Mouse (Mus musculus): ENCODE measurements around the gene Prrc2b. TPM values are rescaled to one million over a fixed set of nuclear protein-coding genes. Genes with fewer than 3 reads are reported as not detected.

The Prrc2b gene
- polyA plus RNA-seq, 1 experiment from 2014 or later = 19.3 TPM

GRCm38 (mm10) chr2:32198977-32199376 lies 48.1 kb downstream of the Prrc2b start:
- no peak overlapping the region for H3K4me3 ChIP-seq (ENCODE audit: low read length)
- H3K9ac ChIP-seq (ENCODE audit: low read length) = no peak overlapping the region
- no peak overlapping the region for H3K4me2 ChIP-seq (ENCODE audit: low read depth, low read length)
- no peaks in the 10 kb centered on the region for H3K9me3 ChIP-seq (replicated peaks; ENCODE audit: control insufficient read depth, low read length)
- H3K4me1 ChIP-seq (ENCODE audit: control insufficient read depth, insufficient read depth, low read length) = no peaks in the 10 kb centered on the region
- no peaks in the 10 kb centered on the region for H3K27me3 ChIP-seq (ENCODE audit: control insufficient read depth, insufficient read depth, low read length)
- H3K36me3 ChIP-seq (ENCODE audit: control insufficient read depth, insufficient read depth) = peaks cover 78% of the 10 kb centered on the region
- no peak; the same call in 1 of the 2 replicates for ATAC-seq (replicated peaks; ENCODE audit: extremely low read depth, insufficient read depth, low FRiP score)
- WGBS = 80% methylated on average over 11 of the region's 11 CpGs
- no peak overlapping the region for H3K27ac ChIP-seq (ENCODE audit: low read length)

GRCm38 (mm10) chr2:32200033-32200432 lies 49.2 kb downstream of the Prrc2b start:
- no peak overlapping the region for H3K9ac ChIP-seq (ENCODE audit: low read length)
- 91% methylated on average over 4 of the region's 4 CpGs for WGBS
- no peak overlapping the region for H3K27ac ChIP-seq (ENCODE audit: low read length)
- H3K9me3 ChIP-seq (replicated peaks; ENCODE audit: control insufficient read depth, low read length) = no peaks in the 10 kb centered on the region
- H3K4me2 ChIP-seq (ENCODE audit: low read depth, low read length) = no peak overlapping the region
- no peak overlapping the region for H3K4me3 ChIP-seq (ENCODE audit: low read length)
- peaks cover 77% of the 10 kb centered on the region for H3K36me3 ChIP-seq (ENCODE audit: control insufficient read depth, insufficient read depth)
- H3K4me1 ChIP-seq (ENCODE audit: control insufficient read depth, insufficient read depth, low read length) = no peaks in the 10 kb centered on the region
- no peaks in the 10 kb centered on the region for H3K27me3 ChIP-seq (ENCODE audit: control insufficient read depth, insufficient read depth, low read length)
- ATAC-seq (replicated peaks; ENCODE audit: extremely low read depth, insufficient read depth, low FRiP score) = no peak

- Histone ChIP-seq H3K27me3 (ENCODE audit: control insufficient read depth, insufficient read depth, low read length) (no peaks in the 10 kb centered on the region), H3K4me1 (ENCODE audit: control insufficient read depth, insufficient read depth, low read length) (no peaks in the 10 kb centered on the region), H3K27ac (ENCODE audit: low read length) (no peak overlapping the region), H3K36me3 (ENCODE audit: control insufficient read depth, insufficient read depth) (peaks cover 76% of the 10 kb centered on the region), H3K4me3 (ENCODE audit: low read length) (no peak overlapping the region), H3K9ac (ENCODE audit: low read length) (no peak overlapping the region), H3K9me3 (replicated peaks; ENCODE audit: control insufficient read depth, low read length) (no peaks in the 10 kb centered on the region), H3K4me2 (ENCODE audit: low read depth, low read length) (no peak overlapping the region)
- 87% methylated on average over 11 of the region's 11 CpGs for WGBS
- ATAC-seq (replicated peaks; ENCODE audit: extremely low read depth, insufficient read depth, low FRiP score) = no peak
Observed at GRCm38 (mm10) chr2:32200712-32201111, 49.8 kb downstream of the Prrc2b start.

DNA sequence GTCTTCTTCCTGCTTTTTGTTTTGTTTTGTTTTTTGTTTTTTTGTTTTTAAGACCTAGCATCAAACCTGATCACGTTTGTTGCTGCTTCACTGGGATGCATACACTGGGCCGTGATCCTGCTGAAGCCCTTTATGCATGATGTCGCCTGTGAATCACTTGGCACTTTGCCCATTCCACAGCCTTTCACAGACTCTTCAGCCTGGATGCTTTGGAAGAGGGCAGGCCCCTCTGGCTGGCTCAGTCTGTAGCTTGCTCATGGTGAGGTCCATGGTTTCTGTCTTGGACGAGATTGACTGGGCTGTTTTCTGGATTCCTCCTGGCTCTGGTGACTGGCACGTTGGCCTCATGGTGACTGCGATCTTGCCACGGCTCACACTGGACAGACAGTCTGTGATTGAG lies 50.6 kb downstream of the Prrc2b start:
- Histone ChIP-seq H3K36me3 (ENCODE audit: control insufficient read depth, insufficient read depth) (peaks cover 76% of the 10 kb centered on the region), H3K4me2 (ENCODE audit: low read depth, low read length) (no peak overlapping the region), H3K27me3 (ENCODE audit: control insufficient read depth, insufficient read depth, low read length) (no peaks in the 10 kb centered on the region), H3K9me3 (replicated peaks; ENCODE audit: control insufficient read depth, low read length) (no peaks in the 10 kb centered on the region), H3K4me1 (ENCODE audit: control insufficient read depth, insufficient read depth, low read length) (no peaks in the 10 kb centered on the region), H3K4me3 (ENCODE audit: low read length) (no peak overlapping the region), H3K27ac (ENCODE audit: low read length) (no peak overlapping the region), H3K9ac (ENCODE audit: low read length) (no peak overlapping the region)
- ATAC-seq (replicated peaks; ENCODE audit: extremely low read depth, insufficient read depth, low FRiP score) = no peak
- WGBS = 40% methylated on average over 7 of the region's 7 CpGs

- Histone ChIP-seq H3K9ac (ENCODE audit: low read length) (no peak overlapping the region), H3K9me3 (replicated peaks; ENCODE audit: control insufficient read depth, low read length) (no peaks in the 10 kb centered on the region), H3K36me3 (ENCODE audit: control insufficient read depth, insufficient read depth) (peaks cover 81% of the 10 kb centered on the region), H3K4me1 (ENCODE audit: control insufficient read depth, insufficient read depth, low read length) (no peaks in the 10 kb centered on the region), H3K4me2 (ENCODE audit: low read depth, low read length) (no peak overlapping the region), H3K27ac (ENCODE audit: low read length) (no peak overlapping the region), H3K27me3 (ENCODE audit: control insufficient read depth, insufficient read depth, low read length) (no peaks in the 10 kb centered on the region), H3K4me3 (ENCODE audit: low read length) (no peak overlapping the region)
- WGBS = 95% methylated on average over 13 of the region's 13 CpGs
- no peak for ATAC-seq (replicated peaks; ENCODE audit: extremely low read depth, insufficient read depth, low FRiP score)
Observed at GRCm38 (mm10) chr2:32203853-32204252, 53.0 kb downstream of the Prrc2b start.

- Histone ChIP-seq H3K4me2 (ENCODE audit: low read depth, low read length) (no peak overlapping the region), H3K36me3 (ENCODE audit: control insufficient read depth, insufficient read depth) (peaks cover 82% of the 10 kb centered on the region), H3K9me3 (replicated peaks; ENCODE audit: control insufficient read depth, low read length) (no peaks in the 10 kb centered on the region), H3K4me1 (ENCODE audit: control insufficient read depth, insufficient read depth, low read length) (no peaks in the 10 kb centered on the region), H3K9ac (ENCODE audit: low read length) (no peak overlapping the region), H3K4me3 (ENCODE audit: low read length) (no peak overlapping the region), H3K27ac (ENCODE audit: low read length) (no peak overlapping the region), H3K27me3 (ENCODE audit: control insufficient read depth, insufficient read depth, low read length) (no peaks in the 10 kb centered on the region)
- no peak for ATAC-seq (replicated peaks; ENCODE audit: extremely low read depth, insufficient read depth, low FRiP score)
- WGBS = 88% methylated on average over 1 of the region's 1 CpGs
Observed at GRCm38 (mm10) chr2:32207682-32208081, 56.8 kb downstream of the Prrc2b start.

DNA sequence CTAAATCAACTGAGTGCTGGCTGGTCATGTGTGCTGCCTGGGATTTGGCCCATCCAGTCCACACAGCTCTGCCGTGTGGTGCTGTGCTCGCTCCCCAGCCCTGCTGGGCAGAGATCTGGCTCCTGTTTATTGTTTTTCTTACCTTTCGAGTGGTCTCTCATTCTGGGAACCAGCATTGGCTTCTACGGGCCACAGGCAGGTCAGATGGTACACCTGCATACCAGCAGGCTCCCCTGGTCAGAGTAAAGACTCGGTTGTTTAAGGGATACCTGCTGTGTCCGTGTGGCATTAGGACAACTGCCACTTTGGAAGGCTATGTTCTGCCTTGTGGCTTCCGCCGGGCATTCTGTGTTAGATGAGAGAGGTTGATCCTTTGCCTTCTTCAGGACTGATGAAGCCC lies 60.8 kb downstream of the Prrc2b start:
- no peak overlapping the region for H3K4me3 ChIP-seq (ENCODE audit: low read length)
- WGBS = 88% methylated on average over 8 of the region's 8 CpGs
- no peak for ATAC-seq (replicated peaks; ENCODE audit: extremely low read depth, insufficient read depth, low FRiP score)

DNA sequence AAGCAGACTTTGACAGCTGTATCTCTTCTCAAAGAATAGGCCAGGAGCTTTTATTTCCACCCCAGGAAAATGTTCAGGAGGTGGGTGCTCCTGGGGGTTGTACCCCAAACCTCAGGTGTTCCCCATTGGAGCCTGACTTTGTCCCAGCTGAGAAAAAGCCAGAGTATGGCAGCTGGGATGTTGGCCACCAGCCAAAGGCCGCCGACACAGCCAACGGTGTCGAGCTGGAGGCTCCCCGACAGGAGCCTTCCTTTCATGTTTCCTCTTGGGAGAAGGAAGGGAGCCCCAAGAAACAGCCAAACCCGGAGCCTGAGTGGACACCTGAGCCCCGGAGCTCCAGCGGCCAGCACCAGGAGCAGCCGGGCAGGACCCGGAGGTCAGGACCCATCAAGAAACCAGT lies 62.1 kb downstream of the Prrc2b start:
- H3K4me3 ChIP-seq (ENCODE audit: low read length) = no peak overlapping the region
- H3K36me3 ChIP-seq (ENCODE audit: control insufficient read depth, insufficient read depth) = peaks cover 84% of the 10 kb centered on the region
- no peaks in the 10 kb centered on the region for H3K4me1 ChIP-seq (ENCODE audit: control insufficient read depth, insufficient read depth, low read length)
- no peaks in the 10 kb centered on the region for H3K27me3 ChIP-seq (ENCODE audit: control insufficient read depth, insufficient read depth, low read length)
- 50% methylated on average over 10 of the region's 10 CpGs for WGBS
- no peak for ATAC-seq (replicated peaks; ENCODE audit: extremely low read depth, insufficient read depth, low FRiP score)
- no peak overlapping the region for H3K27ac ChIP-seq (ENCODE audit: low read length)
- H3K4me2 ChIP-seq (ENCODE audit: low read depth, low read length) = no peak overlapping the region
- no peak overlapping the region for H3K9ac ChIP-seq (ENCODE audit: low read length)
- H3K9me3 ChIP-seq (replicated peaks; ENCODE audit: control insufficient read depth, low read length) = no peaks in the 10 kb centered on the region

More for the DNA sequence above, 60.8 kb downstream of the Prrc2b start:
- H3K27me3 ChIP-seq (ENCODE audit: control insufficient read depth, insufficient read depth, low read length) = no peaks in the 10 kb centered on the region
- H3K27ac ChIP-seq (ENCODE audit: low read length) = no peak overlapping the region
- no peak overlapping the region for H3K4me2 ChIP-seq (ENCODE audit: low read depth, low read length)
- H3K36me3 ChIP-seq (ENCODE audit: control insufficient read depth, insufficient read depth) = peaks cover 84% of the 10 kb centered on the region
- no peak overlapping the region for H3K9ac ChIP-seq (ENCODE audit: low read length)
- H3K4me1 ChIP-seq (ENCODE audit: control insufficient read depth, insufficient read depth, low read length) = no peaks in the 10 kb centered on the region
- H3K9me3 ChIP-seq (replicated peaks; ENCODE audit: control insufficient read depth, low read length) = no peaks in the 10 kb centered on the region

- ATAC-seq (replicated peaks; ENCODE audit: extremely low read depth, insufficient read depth, low FRiP score) = no peak
- H3K9ac ChIP-seq (ENCODE audit: low read length) = no peak overlapping the region
- no peak overlapping the region for H3K27ac ChIP-seq (ENCODE audit: low read length)
- no peak overlapping the region for H3K4me3 ChIP-seq (ENCODE audit: low read length)
- no peaks in the 10 kb centered on the region for H3K9me3 ChIP-seq (replicated peaks; ENCODE audit: control insufficient read depth, low read length)
- H3K36me3 ChIP-seq (ENCODE audit: control insufficient read depth, insufficient read depth) = peaks cover 81% of the 10 kb centered on the region
- no peak overlapping the region for H3K4me2 ChIP-seq (ENCODE audit: low read depth, low read length)
- WGBS = 91% methylated on average over 10 of the region's 10 CpGs
- no peaks in the 10 kb centered on the region for H3K27me3 ChIP-seq (ENCODE audit: control insufficient read depth, insufficient read depth, low read length)
- H3K4me1 ChIP-seq (ENCODE audit: control insufficient read depth, insufficient read depth, low read length) = no peaks in the 10 kb centered on the region
Observed at GRCm38 (mm10) chr2:32215576-32215975, 64.7 kb downstream of the Prrc2b start.

DNA sequence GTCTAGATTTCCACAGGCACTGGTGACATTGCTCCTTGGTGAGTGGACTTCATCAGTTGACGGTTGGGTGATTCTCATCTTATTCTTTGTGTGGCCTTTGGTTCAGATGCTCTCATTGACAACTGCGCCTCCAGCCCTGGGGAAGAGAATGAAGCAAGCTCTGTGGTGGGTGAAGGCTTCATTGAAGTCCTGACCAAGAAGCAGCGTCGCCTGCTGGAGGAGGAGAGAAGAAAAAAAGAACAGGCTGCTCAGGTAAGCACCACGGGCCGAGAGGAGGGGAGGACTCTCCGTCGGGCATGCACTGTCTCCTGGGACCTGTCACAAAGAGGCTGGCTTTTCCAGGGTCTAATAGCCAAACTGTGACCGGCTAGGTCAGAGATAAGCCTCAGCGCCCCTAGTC lies 65.6 kb downstream of the Prrc2b start:
- ATAC-seq (replicated peaks; ENCODE audit: extremely low read depth, insufficient read depth, low FRiP score) = no peak
- Histone ChIP-seq H3K4me3 (ENCODE audit: low read length) (no peak overlapping the region), H3K27ac (ENCODE audit: low read length) (no peak overlapping the region), H3K9me3 (replicated peaks; ENCODE audit: control insufficient read depth, low read length) (no peaks in the 10 kb centered on the region), H3K9ac (ENCODE audit: low read length) (no peak overlapping the region), H3K27me3 (ENCODE audit: control insufficient read depth, insufficient read depth, low read length) (no peaks in the 10 kb centered on the region), H3K36me3 (ENCODE audit: control insufficient read depth, insufficient read depth) (peaks cover 78% of the 10 kb centered on the region), H3K4me1 (ENCODE audit: control insufficient read depth, insufficient read depth, low read length) (no peaks in the 10 kb centered on the region), H3K4me2 (ENCODE audit: low read depth, low read length) (no peak overlapping the region)
- WGBS = 84% methylated on average over 10 of the region's 10 CpGs
